Mouse (Mus musculus) lung, postnatal 4 days (tissue): ENCODE results near the gene Nfasc.
A peak's percentile ranks its signal among the peaks of the same experiment; 100 is the strongest.

Experiments
- DNase-seq, 2 experiments: peaks; one replicate each; pipeline ENCODE4 v3.0.0; 2021

The Nfasc gene

DNA sequence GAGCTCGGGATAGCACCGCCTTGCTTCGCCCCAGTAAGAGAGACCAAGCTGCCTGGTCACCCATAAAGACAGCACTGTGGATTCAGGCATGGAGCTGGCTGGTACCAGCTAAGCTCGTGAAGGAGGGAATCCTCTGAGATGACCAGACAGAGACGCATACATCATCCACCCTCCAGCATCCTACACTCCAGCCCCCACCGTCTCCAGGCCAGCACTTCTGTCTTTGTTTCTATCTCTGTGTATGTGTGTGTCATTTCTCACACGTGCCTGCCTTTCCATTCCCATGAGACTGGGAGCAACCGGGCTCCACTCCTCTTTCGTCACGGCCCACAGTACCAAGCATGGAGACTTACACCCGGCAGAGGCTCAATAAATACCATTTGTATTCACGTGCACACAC, 9.3 kb downstream of the Nfasc start:
- DNase-seq, result no peak

DNA sequence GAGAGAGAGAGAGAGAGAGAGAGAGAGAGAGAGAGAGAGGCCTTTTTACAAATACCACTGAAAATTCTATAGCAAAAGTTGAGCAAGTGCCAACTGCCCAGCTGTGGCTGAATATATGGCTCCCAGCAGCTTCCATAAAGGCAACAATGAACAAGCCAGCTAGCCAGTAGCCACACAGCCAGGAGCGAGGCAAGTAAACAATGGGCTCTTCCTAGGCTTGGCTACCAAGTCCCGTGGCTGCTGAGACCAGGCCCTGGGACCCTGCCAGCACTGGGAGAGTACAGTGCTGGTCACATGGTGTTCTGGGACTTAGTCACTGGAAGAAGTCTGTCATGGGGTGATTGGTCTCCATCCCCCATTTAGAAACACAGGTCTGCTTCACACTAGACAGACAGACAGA, 14.0 kb downstream of the Nfasc start:
- no peak for DNase-seq

DNA sequence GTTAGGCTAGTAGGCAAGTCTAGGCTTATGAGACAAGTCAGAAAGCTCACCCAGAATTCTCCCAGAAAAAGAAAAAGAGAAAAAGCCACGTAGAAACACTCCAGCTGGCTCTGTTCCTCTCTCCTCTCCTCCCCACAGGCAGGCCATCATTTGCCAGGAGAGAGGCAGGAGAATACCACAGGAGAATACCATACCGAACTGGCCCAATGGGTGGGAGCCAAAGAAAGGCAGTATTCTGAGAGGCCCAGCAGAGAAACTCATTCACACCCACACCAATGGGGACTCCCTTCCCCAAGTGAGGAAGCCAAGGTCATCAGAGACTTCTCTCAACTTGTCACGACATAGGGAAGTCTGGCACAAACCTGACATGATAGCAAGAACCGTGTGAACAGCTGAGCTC, 19.2 kb downstream of the Nfasc start:
- no peak for DNase-seq

DNA sequence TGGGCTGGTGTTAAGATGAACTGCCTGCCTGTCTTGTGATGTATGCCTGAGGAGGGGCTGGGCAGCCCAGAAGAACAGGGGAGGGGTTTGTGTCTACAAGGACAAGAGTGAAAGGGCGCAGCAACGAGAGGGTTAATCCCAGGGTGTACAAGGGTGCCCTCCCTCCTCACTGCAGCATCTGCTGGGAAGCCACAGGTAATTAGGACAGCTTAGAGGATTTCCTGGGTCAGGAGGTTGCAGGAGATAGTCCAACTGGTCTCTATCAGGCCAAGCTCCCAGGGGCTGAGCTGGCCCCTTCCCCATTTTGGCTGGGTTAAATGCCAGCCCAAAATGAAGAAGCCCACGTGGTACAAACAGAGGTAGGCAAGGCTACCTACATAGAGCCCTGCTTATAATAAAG, 20.3 kb downstream of the Nfasc start:
- no peak for DNase-seq

DNA sequence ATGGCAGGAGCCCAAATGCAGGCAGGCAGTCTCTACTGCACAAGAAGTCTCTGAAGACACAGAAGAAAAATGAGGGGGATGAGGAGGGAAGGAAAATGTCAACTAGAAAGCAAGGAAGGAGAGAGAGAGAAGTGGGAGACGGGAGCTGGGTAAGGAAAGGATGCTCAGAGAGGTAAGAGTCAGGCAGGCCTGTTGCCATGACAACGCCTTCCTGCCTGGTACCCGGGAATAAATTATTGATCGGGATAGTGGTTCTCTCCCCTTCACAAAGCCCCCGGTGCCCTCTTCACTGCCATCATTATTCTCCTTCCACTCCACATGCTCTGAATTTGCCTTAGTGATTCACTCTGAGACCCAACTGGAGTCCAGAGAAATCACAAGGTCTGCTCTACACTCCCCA, 23.4 kb downstream of the Nfasc start:
- DNase-seq, result no peak

- no peak for DNase-seq
Observed at GRCm38 (mm10) chr1:132715044-132715443, 26.6 kb downstream of the Nfasc start.

DNA sequence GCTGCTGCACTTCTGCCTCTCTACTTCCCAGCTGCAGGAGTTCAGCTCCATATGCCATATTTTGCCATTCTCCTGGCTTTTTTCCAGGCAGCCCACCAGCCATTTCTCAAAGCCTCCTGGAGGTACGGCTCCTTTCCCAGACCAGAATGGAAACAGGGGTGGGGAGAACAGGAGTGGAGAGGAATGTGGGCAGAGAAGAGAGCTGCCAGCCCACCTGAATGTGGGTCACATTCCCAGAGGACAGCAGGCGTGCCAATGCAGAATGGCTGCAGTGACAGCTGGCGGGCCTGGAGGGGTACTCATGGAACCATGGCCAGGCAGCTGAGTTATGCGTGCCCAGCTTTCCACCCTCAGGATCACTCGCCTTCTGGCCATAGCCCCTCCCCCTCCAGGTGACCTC, 32.2 kb downstream of the Nfasc start:
- no peak for DNase-seq

GRCm38 (mm10) chr1:132707301-132707700, 34.3 kb downstream of the Nfasc start:
- DNase-seq, result no peak

- DNase-seq, result no peak
Observed at GRCm38 (mm10) chr1:132703467-132703866, 38.1 kb downstream of the Nfasc start.

- no peak for DNase-seq
Observed at GRCm38 (mm10) chr1:132696926-132697325, 44.7 kb downstream of the Nfasc start.

- DNase-seq, result no peak
Observed at GRCm38 (mm10) chr1:132696232-132696631, 45.4 kb downstream of the Nfasc start.

DNA sequence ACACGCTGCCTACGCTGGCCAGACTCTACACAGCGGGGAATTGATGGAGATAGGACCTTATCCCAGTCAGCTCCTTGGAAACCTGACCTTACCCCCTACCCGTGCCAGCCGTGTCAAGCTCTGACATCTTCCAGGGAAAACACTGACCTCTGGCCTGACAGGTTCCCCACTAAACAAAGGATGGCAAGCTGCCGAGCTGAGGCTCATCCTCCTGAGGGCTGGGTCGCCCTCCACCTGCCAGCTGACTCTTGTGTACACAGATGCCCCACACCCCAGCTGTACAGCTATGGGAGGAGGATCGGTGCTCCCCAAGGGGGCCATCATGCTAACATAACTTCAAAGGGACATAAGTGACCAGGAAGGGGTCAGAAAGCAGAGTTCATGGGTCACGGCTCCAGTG, 47.6 kb downstream of the Nfasc start:
- no peak for DNase-seq

DNA sequence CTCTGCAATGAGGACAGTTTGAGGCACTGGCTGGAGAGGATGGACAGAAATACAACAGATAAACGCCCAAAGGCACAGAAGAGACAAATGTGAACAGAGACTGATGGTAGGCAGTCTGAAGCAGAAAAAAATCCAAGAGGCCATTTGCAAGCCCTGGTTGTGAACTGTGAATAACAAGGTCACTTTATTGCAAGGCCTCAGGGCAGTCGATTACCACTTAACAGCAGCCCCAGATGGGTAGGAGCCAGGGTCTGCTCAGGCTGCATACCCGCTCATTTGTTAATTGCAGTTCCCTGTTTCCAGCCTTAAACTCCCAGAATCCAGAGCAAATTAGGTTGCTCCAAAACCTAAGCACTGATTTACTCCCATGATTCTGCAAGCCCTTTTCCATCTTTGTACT, 52.4 kb downstream of the Nfasc start:
- DNase-seq, result no peak

GRCm38 (mm10) chr1:132678935-132679334, 62.7 kb downstream of the Nfasc start:
- no peak for DNase-seq

- no peak for DNase-seq
Observed at GRCm38 (mm10) chr1:132678076-132678475, 63.5 kb downstream of the Nfasc start.

- no peak for DNase-seq
Observed at GRCm38 (mm10) chr1:132672704-132673103, 68.9 kb downstream of the Nfasc start.

- peak; percentile 12 to 33 for DNase-seq
Observed at GRCm38 (mm10) chr1:132669200-132669599, 72.4 kb downstream of the Nfasc start.

- no peak for DNase-seq
Observed at GRCm38 (mm10) chr1:132660354-132660753, 81.2 kb downstream of the Nfasc start.

- DNase-seq, result no peak
Observed at GRCm38 (mm10) chr1:132659604-132660003, 82.0 kb downstream of the Nfasc start.

DNA sequence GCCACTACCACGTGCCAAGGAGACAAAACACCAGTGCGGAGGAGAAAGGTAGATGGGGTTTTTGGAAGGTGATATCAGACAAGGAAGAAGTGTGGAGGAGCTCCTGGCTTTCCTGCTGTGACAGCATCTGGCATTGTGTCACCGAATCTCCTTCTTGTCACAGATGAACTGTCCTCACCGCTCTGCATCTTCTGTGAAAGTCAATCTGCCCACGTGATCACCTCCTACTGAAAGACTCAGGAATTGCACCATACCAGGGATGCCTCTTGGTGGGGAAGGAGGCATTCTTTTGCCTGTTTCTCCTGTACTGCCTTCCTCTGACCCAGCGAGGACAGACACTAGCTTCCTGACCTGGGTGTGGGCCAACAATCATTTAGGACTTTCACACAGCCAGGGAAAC, 86.0 kb downstream of the Nfasc start:
- DNase-seq, result no peak

GRCm38 (mm10) chr1:132654769-132655168, 86.8 kb downstream of the Nfasc start:
- DNase-seq, result no peak

DNA sequence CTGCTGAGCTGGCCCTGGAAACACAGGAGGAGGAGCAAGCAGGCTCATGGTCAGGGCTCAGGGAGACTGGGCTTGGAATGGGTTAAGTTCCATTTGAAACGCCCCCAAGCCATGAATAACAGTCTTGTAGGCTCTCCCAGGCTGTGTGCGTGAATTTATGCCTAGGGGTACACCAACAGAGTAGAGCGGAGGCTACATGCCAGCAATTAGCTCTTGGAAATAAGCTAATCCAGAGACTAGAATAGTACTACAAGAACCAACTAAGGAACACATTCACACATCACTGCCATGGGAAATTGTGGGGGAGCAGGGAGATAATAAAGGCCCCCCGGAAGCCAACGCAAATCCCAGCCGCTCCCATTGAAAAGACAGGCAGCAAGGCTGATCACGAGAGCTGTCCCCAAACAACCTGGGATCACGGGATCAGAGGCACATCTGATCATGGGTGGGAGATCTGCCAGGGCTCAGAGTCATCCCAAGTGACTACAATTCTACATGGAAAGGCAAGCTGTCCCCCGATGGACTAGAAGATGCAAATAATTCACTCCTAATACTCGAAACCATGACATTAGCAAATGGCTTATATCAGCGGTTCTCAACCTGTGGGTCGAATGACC, 87.6 kb downstream of the Nfasc start:
- no peak for DNase-seq

DNA sequence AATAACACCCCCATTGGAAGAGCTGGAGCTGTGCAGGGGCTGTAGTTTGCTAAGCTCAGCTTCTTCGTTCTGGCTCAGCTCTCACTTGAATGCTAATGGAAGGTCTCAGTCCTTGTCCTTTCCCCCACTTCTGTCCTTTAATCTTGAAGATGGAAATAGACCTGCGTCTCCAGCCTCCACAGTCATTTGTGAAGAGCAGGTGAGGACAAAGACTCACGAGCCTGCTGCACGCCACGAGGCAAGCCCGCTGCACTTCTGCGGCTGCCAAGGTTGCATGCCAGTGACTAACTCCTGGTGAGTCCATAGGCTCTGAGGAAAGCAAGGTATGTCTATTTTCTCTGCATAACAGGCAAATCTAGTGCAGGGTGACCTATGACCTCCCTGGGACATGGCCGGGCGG, 88.4 kb downstream of the Nfasc start:
- DNase-seq, result no peak

DNA sequence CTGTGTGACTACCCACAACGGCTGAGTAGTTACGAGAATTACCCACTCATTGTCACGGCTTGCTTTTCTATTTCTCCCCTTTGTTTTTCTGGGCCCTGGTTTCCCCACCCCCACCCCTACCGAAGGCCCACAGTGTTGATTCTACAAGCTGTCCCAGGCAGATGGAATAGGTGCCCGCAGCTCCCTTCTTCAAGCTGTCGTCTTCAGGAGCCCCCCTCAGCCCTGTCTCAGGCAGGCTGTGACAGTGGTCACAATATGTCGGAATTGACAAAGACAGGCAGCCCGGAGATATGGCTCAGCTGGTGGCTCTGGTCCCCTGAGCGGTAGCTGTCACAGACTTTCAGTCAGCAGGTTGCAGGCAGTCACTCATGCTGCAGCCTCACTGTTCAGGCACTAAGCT, 90.9 kb downstream of the Nfasc start:
- no peak for DNase-seq

- DNase-seq, result no peak
Observed at GRCm38 (mm10) chr1:132647958-132648357, 93.6 kb downstream of the Nfasc start.
